Mouse (Mus musculus) kidney, adult 18-20 months (tissue): ENCODE data around the gene Olfr1317.

Experiments
- DNase-seq: peaks from one replicate; pipeline ENCODE4 v3.0.0; 2021

The Olfr1317 gene

DNA sequence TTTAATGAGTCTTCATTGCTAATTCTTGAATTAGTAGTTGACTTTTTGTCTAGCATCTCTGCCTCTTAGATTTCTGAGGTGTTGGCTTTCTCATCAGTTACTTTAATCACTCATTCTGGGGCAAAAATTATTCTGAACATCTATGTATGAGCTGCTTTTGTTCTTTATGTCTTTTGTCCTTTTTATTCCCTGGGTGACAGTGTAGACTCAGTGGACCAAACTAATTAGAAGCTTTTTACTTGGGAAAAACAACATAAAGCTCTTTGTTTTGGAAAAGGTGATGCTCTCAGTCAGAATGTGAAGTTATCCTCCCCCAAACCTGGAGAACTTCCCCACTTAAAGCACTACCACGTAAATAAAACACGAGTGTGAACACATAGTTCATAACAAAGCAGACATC, at the start of gene Olfr1317:
Olfr1317 (plus strand) TSS at position 301 of the 400 bp plus-strand sequence.
- DNase-seq, result no peak

DNA sequence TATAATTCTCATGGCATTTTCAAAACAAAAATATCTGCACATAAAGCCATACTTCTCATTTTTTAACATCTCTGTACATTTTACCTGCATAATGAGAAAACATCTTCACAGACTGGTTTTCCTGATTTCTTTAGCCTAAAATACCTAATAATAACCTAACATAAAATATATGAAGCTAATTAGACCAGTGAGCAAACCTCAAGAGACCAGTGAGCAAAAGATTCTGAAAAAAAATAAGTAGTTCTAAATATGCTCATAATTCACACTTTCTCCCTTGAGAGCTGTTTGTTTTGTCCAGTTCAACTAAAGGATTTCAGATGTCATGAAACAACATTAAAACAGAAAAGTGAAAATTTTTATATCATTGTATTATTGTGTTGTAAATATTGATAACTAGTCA, 43.4 kb upstream of the Olfr1317 start, which contains the start of gene Olfr1314:
Olfr1314 (minus strand) TSS at position 101 of the 400 bp plus-strand sequence.
- no peak for DNase-seq

DNA sequence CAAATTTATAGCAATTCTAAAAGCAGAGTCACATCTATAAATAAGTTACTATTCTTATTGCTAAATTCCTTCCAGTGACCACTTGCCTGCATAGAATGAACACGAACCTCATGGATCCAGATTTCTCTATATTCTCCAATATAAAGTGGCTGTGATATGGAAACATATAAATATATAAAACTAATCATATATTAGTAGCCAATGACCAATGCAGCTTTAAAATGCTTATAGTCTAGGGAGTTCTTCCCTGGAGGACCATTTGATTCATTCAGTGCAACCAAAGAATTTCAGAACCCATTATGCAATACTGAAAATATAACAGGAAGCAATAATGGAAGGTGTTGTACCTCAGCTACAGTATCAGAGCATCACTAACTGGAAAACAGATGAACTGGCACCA, 24.8 kb upstream of the Olfr1317 start, which contains the start of gene Olfr1315-ps1:
Olfr1315-ps1 (minus strand) TSS at position 101 of the 400 bp plus-strand sequence.
- no peak for DNase-seq

DNA sequence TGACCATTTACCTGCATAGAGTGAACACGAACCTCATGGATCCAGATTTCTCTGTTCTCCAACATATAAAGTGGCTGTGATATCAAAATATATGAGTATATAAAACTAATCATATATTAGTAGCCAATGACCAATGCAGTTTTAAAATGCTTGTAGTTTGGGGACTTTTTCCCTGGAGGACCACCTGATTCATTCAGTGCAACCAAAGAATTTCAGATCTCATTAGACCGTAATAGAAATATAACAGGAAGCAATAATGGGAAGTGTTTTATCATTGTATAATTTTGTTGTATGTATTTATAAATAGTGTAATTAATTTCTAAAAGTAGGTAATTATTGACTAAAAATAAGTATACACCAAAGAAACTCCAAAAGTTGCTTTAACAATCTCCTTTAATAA, 5.3 kb upstream of the Olfr1317 start, which contains the start of gene Olfr1316:
Olfr1316 (minus strand) TSS at position 101 of the 400 bp plus-strand sequence.
- DNase-seq, result no peak

DNA sequence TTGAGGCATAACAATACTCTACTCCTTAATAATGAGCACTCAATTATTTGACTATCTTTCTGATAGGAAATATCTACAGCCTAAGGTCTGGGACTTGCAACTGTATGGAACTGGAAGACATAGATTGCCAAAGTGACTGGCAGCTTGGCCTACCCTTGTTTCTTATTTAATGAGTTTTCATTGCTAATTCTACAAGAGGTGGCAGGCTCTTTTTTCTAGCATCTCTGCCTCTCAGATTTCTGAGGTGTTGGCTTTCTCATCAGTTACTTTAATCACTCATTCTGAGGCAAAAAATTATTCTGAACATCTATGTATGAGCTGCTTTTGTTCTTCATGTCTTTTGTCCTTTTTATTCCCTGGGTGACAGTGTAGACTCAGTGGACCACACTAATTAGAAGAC, 13.8 kb downstream of the Olfr1317 start, which contains the start of gene Olfr1318:
Olfr1318 (plus strand) TSS at position 301 of the 400 bp plus-strand sequence.
- no peak for DNase-seq
